Mouse (Mus musculus) midbrain, postnatal 0 days (tissue): ENCODE measurements at regions not wholly inside any gene's neighbourhood (a gene's known extent, or its start where the extent isn't known, plus 50 kb on each side); places are given as distances from the start of the nearest gene placed in this dataset.
A peak's percentile ranks its signal among the peaks of the same experiment; 100 is the strongest.
"Not testable (repeated sequence)": the region's sequence is repeated elsewhere in the genome, so short reads cannot be mapped to it uniquely, and the experiment has no call there.

Experiments used
- ATAC-seq: fragments of 200-750 bp; cut with Nextera tagmentation; 2 replicates; pipeline ENCODE4 v1.8.0; 2017; ENCODE audit warnings: moderate number of reproducible peaks, mild to moderate bottlenecking, moderate TSS enrichment, moderate library complexity; ENCODE audit not compliant: low FRiP score
- DNase-seq: peaks from one replicate; pipeline ENCODE4 v3.0.0-alpha.2; 2015; ENCODE audit warnings: low spot score
- H3K27ac ChIP-seq: fragments of 300-500 bp; sonication (generic); 2 replicates; pipeline ENCODE4 v1.5.1; 2014; ENCODE audit warnings: low read depth, mild to moderate bottlenecking, low read length, mixed read lengths
- H3K27me3 ChIP-seq: fragments of 300-500 bp; sonication (generic); 2 replicates; pipeline ENCODE4 v1.6.1; 2014; ENCODE audit warnings: low read length, control low read depth, mixed read lengths; ENCODE audit not compliant: insufficient read depth
- H3K36me3 ChIP-seq: fragments of 300-500 bp; sonication (generic); 2 replicates; pipeline ENCODE4 v1.6.1; 2014; ENCODE audit warnings: low read length, control low read depth, mixed read lengths; ENCODE audit not compliant: insufficient read depth
- H3K4me1 ChIP-seq: fragments of 300-500 bp; sonication (generic); 2 replicates; pipeline ENCODE4 v1.6.1; 2014; ENCODE audit warnings: mild to moderate bottlenecking, control low read depth, antibody characterized with exemption, low read length, mixed read lengths; ENCODE audit not compliant: insufficient read depth
- H3K4me2 ChIP-seq: fragments of 300-500 bp; sonication (generic); 2 replicates; pipeline ENCODE4 v1.6.1; 2014; ENCODE audit warnings: low read depth, mild to moderate bottlenecking, low read length, mixed read lengths; ENCODE audit not compliant: poor library complexity, severe bottlenecking
- H3K4me3 ChIP-seq: fragments of 300-500 bp; sonication (generic); 2 replicates; pipeline ENCODE4 v1.5.1; 2014; ENCODE audit warnings: low read depth, mild to moderate bottlenecking, low read length, moderate library complexity
- H3K9ac ChIP-seq: fragments of 300-500 bp; sonication (generic); replicated peaks from 2 replicates; pipeline ENCODE4 v1.6.1; 2014; ENCODE audit warnings: mild to moderate bottlenecking, low read length, moderate library complexity, mixed read lengths; ENCODE audit not compliant: poor library complexity, severe bottlenecking
- H3K9me3 ChIP-seq: fragments of 300-500 bp; sonication (generic); 2 replicates; pipeline ENCODE4 v1.6.1; 2016; ENCODE audit warnings: low read length, control low read depth
- CTCF ChIP-seq: IDR thresholded peaks from 2 replicates; pipeline ENCODE4 v1.5.1; 2016; ENCODE audit warnings: antibody characterized with exemption, mild to moderate bottlenecking
- WGBS: fragments of 180-500 bp; shearing (Covaris S2); extraction: QIAGEN DNeasy Blood & Tissue Kit; methylation state at CpG from one replicate; pipeline ENCODE4 v1.1.7; 2014; 5-methylcytosine and 5-hydroxymethylcytosine counted together

DNA sequence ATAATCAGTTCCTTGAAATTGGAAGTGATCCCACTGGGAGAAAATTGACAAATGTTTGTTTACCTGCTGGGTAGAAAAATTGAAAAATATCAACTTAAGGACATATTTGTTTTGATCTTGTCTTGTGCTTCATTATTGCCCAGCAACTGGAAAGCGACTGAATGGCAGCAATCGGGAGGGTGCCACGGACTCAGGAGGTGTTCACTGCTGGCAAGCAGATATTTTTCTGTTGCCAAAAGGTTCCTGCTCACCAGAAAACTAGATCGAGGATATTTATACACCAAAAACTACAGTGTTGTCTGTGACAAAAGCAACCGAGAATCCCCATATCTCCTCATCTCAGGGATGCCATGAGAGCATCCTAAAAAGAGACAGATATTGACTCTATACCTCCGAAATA lies 71.4 kb downstream of the Gm21833 start:
- no peak for DNase-seq
- Histone ChIP-seq H3K4me1 (no peaks in the 10 kb centered on the region), H3K36me3 (no peaks in the 10 kb centered on the region), H3K27ac (no peak overlapping the region), H3K4me2 (no peak overlapping the region), H3K27me3 (no peaks in the 10 kb centered on the region), H3K9ac (no peak overlapping the region), H3K4me3 (no peak overlapping the region), H3K9me3 (no peaks in the 10 kb centered on the region)
- WGBS = 81% methylated on average over 6 of the region's 6 CpGs
- no peak for ATAC-seq
- no peak for TF ChIP-seq CTCF

DNA sequence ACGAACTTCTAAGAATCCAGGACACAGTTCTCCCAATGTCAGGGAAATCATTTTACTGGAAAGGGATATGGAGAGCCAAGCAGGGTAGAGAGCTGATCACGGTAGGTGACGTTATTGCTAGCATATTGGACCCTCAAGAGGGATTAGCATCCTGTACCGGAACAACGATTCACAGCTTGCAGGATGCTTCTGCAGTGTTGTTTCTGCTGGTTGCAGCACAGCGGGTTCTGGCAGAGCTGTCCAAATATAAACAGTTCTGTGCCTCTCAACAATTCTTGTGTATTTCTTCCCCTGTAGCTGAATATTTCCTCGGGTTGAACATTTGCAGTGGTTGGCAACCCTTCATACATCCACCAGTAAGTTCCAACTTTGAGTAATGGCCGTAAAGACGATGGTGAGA lies 92.4 kb downstream of the Gm21833 start:
- no peak overlapping the region for H3K4me2 ChIP-seq
- H3K27me3 ChIP-seq = no peaks in the 10 kb centered on the region
- ATAC-seq (no peak), DNase-seq (no peak)
- H3K36me3 ChIP-seq = no peaks in the 10 kb centered on the region
- H3K9me3 ChIP-seq = no peaks in the 10 kb centered on the region
- no peaks in the 10 kb centered on the region for H3K4me1 ChIP-seq
- 90% methylated on average over 9 of the region's 9 CpGs for WGBS
- no peak overlapping the region for H3K27ac ChIP-seq
- TF ChIP-seq CTCF = no peak
- no peak overlapping the region for H3K4me3 ChIP-seq
- no peak overlapping the region for H3K9ac ChIP-seq

DNA sequence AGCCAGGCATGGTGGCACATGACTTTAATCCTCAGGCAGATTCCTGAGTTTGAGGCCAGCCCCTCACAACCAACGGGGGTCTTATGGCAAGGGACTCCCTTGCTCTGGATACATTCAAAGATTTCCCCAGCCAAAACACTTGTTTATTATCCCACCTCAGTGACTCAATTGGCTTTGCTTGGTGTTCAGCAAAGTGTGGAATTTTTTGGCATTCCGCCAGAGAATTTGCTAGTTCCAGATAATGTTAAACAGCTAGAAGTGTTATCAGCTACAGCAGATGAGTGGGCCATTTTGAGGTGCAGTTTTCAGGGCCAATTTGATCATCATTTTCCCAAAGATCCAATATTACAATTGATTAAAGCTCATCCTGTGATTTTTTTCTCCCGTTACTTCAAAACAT lies 130.8 kb downstream of the Gm21833 start:
- not testable (repeated sequence) for ATAC-seq, H3K9ac ChIP-seq, H3K36me3 ChIP-seq, H3K4me3 ChIP-seq, H3K27me3 ChIP-seq, H3K27ac ChIP-seq, H3K4me2 ChIP-seq, H3K4me1 ChIP-seq, H3K9me3 ChIP-seq
- DNase-seq = peak; percentile 46
- 81% methylated on average over 3 of the region's 3 CpGs for WGBS

DNA sequence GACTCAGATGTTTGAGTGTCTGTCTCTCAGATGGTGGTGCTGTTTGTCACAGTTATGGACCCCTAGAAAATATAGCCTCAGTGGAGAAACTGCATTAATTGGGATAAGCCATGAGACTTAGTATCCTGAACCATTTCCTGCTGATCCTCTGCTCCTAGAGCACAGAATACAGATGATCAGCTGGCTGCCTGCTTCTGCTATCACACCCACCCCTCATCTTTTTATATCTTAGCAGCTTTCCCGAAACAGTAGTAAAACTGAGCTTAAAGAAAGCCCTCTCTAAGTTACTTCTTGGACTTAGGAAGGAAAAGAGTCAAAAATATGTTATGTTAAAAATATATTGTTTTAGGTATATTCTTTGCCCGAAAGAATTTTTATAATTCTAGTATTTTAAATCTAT lies 163.5 kb downstream of the Gm21833 start:
- Histone ChIP-seq H3K4me1 (no peaks in the 10 kb centered on the region), H3K27me3 (no peaks in the 10 kb centered on the region), H3K27ac (no peak overlapping the region), H3K4me3 (no peak overlapping the region), H3K36me3 (no peaks in the 10 kb centered on the region), H3K9me3 (no peaks in the 10 kb centered on the region), H3K9ac (no peak overlapping the region), H3K4me2 (no peak overlapping the region)
- no peak for DNase-seq
- no peak for TF ChIP-seq CTCF
- no peak for ATAC-seq
- 84% methylated on average over 2 of the region's 2 CpGs for WGBS

DNA sequence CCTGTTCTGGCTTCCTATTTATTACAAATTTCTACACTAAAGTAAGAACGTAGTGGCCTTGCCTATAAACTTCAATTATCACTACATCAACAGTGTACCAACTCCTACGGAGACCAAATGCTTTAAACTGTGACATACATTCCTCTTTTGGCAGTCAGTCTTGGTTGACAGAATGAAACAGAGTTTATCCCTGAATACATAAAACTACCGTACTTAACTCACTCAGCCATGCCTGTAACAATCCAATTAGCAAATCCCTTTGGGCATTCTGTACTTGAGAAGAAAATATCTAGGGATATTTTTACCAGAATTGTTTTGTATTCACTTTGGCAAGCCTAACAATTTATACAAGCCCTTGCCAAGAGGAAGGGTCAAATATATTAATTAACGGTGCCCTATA lies 169.7 kb downstream of the Gm21833 start:
- ATAC-seq = no peak
- no peak overlapping the region for H3K4me2 ChIP-seq
- WGBS = 15% methylated on average over 4 of the region's 4 CpGs
- TF ChIP-seq CTCF = no peak
- H3K27ac ChIP-seq = no peak overlapping the region
- no peaks in the 10 kb centered on the region for H3K4me1 ChIP-seq
- H3K36me3 ChIP-seq = no peaks in the 10 kb centered on the region
- H3K27me3 ChIP-seq = no peaks in the 10 kb centered on the region
- no peaks in the 10 kb centered on the region for H3K9me3 ChIP-seq
- no peak overlapping the region for H3K9ac ChIP-seq
- peak; percentile 54 for DNase-seq
- no peak overlapping the region for H3K4me3 ChIP-seq

DNA sequence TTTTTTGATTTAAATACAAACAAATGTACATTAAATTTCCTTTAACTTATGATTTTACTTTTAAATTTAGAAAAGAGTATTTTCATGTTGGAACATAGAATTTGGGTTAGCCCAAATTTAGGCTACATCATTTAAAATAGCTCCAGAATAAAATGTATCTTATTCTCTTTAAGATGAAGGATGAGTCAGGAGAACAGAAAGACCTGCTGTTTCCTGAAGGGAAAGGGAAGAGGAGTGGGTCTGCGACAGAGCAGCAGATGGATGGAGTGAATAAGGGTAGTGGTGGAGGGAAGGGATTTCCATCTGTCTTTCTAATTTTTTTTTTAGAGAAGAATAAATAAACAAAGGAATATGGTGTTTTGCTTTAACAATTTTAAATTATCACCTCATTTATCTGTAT lies 193.1 kb downstream of the Gm21833 start:
- no peak for TF ChIP-seq CTCF
- WGBS = 95% methylated on average over 1 of the region's 1 CpGs
- DNase-seq = no peak

DNA sequence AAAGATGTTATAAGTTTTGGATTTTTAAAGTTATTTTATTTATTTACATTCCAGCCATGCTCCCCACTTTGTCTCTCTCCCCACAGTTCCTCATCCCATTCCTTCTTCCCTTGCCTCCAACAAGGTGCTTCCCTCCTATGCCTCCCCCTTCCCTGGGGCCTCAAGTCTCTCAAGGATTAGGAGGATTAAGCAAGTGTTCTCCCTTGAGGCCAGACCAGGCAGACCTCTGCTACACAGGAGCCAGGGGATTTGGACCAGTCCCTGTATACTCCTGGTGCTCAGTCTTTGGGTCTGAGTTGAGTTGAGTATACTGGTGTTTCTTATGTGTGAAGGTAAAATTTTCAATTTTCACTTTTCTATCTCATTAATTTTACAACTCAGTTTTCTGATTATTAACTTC lies 235.2 kb downstream of the Gm21833 start:
- no peak for TF ChIP-seq CTCF
- H3K4me2 ChIP-seq = no peak overlapping the region

More for the DNA sequence above, 193.1 kb downstream of the Gm21833 start:
- H3K4me2 ChIP-seq = no peak overlapping the region
- no peaks in the 10 kb centered on the region for H3K4me1 ChIP-seq
- H3K36me3 ChIP-seq = no peaks in the 10 kb centered on the region
- H3K27me3 ChIP-seq = no peaks in the 10 kb centered on the region
- no peak overlapping the region for H3K4me3 ChIP-seq
- no peaks in the 10 kb centered on the region for H3K9me3 ChIP-seq
- no peak for ATAC-seq
- H3K27ac ChIP-seq = no peak overlapping the region
- H3K9ac ChIP-seq = no peak overlapping the region

More for the DNA sequence above, 235.2 kb downstream of the Gm21833 start:
- ATAC-seq (no peak), DNase-seq (no peak)
- Histone ChIP-seq H3K27me3 (no peaks in the 10 kb centered on the region), H3K27ac (no peak overlapping the region), H3K4me3 (no peak overlapping the region), H3K9ac (no peak overlapping the region), H3K4me1 (no peaks in the 10 kb centered on the region), H3K36me3 (no peaks in the 10 kb centered on the region), H3K9me3 (no peaks in the 10 kb centered on the region)
